Mouse (Mus musculus) embryonic facial prominence, embryonic 12.5 days (tissue): ENCODE measurements at regions not wholly inside any gene's neighbourhood (a gene's known extent, or its start where the extent isn't known, plus 50 kb on each side); places are given as distances from the start of the nearest gene placed in this dataset.
A peak's percentile ranks its signal among the peaks of the same experiment; 100 is the strongest.

ENCODE experiments used
- ATAC-seq: fragments of 200-750 bp; cut with Nextera tagmentation; 2 replicates; pipeline ENCODE4 v1.8.0; 2017; ENCODE audit not compliant: insufficient number of reproducible peaks, insufficient read depth, low FRiP score, low TSS enrichment
- H3K27ac ChIP-seq: fragments of 300-500 bp; sonication (generic); 2 replicates; pipeline ENCODE4 v1.5.1; 2016; ENCODE audit warnings: mild to moderate bottlenecking
- H3K27me3 ChIP-seq: fragments of 300-500 bp; sonication (generic); 2 replicates; pipeline ENCODE4 v1.6.1; 2016; ENCODE audit warnings: mild to moderate bottlenecking, moderate library complexity
- H3K36me3 ChIP-seq: fragments of 300-500 bp; sonication (generic); 2 replicates; pipeline ENCODE4 v1.6.1; 2016; ENCODE audit warnings: mild to moderate bottlenecking
- H3K4me1 ChIP-seq: fragments of 300-500 bp; sonication (generic); 2 replicates; pipeline ENCODE4 v1.6.1; 2016
- H3K4me2 ChIP-seq: fragments of 300-500 bp; sonication (generic); replicated peaks from 2 replicates; pipeline ENCODE4 v1.6.1; 2016; ENCODE audit warnings: mild to moderate bottlenecking, moderate library complexity
- H3K4me3 ChIP-seq: fragments of 300-500 bp; sonication (generic); 2 replicates; pipeline ENCODE4 v1.5.1; 2016; ENCODE audit warnings: mild to moderate bottlenecking
- H3K9ac ChIP-seq: fragments of 300-500 bp; sonication (generic); 2 replicates; pipeline ENCODE4 v1.6.1; 2016; ENCODE audit warnings: mild to moderate bottlenecking, moderate library complexity
- H3K9me3 ChIP-seq: fragments of 300-500 bp; sonication (generic); 2 replicates; pipeline ENCODE4 v1.6.1; 2016; ENCODE audit warnings: mild to moderate bottlenecking, moderate library complexity
- WGBS: fragments of 180-500 bp; shearing (Covaris S2); methylation state at CpG from one replicate; pipeline ENCODE4 v1.1.7; 2016; 5-methylcytosine and 5-hydroxymethylcytosine counted together

- H3K27ac ChIP-seq = no peak overlapping the region
- no peaks in the 10 kb centered on the region for H3K36me3 ChIP-seq
- H3K4me3 ChIP-seq = no peak overlapping the region
- ATAC-seq = no peak
- H3K9me3 ChIP-seq = no peaks in the 10 kb centered on the region
- H3K4me1 ChIP-seq = no peaks in the 10 kb centered on the region
- no peak overlapping the region for H3K9ac ChIP-seq
- H3K27me3 ChIP-seq = no peaks in the 10 kb centered on the region
- no peak overlapping the region for H3K4me2 ChIP-seq
- WGBS = 64% methylated on average over 4 of the region's 4 CpGs
These were observed 514.9 kb upstream of the Gm19410 start for GRCm38 (mm10) chr8:35250641-35251040.

DNA sequence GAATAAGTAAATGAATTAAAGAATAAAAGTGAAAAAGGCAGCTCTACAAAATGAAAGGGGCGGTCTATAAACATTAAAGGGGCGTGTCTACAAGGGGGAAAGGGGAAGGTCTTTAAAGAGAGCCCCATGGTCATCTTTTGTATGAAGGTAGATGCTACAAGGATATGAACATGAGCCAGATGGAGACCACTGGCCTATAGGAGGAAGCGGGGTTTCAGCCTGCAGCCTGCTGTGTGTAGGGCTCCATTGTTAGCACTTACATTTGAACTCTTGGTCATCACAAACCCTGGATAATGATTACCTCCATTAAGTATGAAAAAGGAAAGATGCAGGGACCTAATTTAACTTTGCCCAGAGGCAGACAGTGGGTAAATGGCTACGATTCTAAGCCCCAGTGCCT lies 511.6 kb upstream of the Gm19410 start:
- no peaks in the 10 kb centered on the region for H3K36me3 ChIP-seq
- ATAC-seq = no peak
- H3K9me3 ChIP-seq = no peaks in the 10 kb centered on the region
- no peak overlapping the region for H3K27ac ChIP-seq
- H3K4me1 ChIP-seq = no peaks in the 10 kb centered on the region
- H3K9ac ChIP-seq = no peak overlapping the region
- H3K4me2 ChIP-seq = no peak overlapping the region
- 81% methylated on average over 4 of the region's 4 CpGs for WGBS
- no peaks in the 10 kb centered on the region for H3K27me3 ChIP-seq
- H3K4me3 ChIP-seq = no peak overlapping the region

- Histone ChIP-seq H3K9ac (no peak overlapping the region), H3K9me3 (no peaks in the 10 kb centered on the region), H3K4me1 (no peaks in the 10 kb centered on the region), H3K36me3 (no peaks in the 10 kb centered on the region), H3K4me3 (no peak overlapping the region), H3K27ac (no peak overlapping the region), H3K4me2 (no peak overlapping the region), H3K27me3 (no peaks in the 10 kb centered on the region)
- 81% methylated on average over 2 of the region's 2 CpGs for WGBS
- no peak for ATAC-seq
These were observed 510.3 kb upstream of the Gm19410 start for GRCm38 (mm10) chr8:35255327-35255726.

- H3K27ac ChIP-seq = no peak overlapping the region
- H3K4me1 ChIP-seq = no peaks in the 10 kb centered on the region
- no peak for ATAC-seq
- H3K36me3 ChIP-seq = no peaks in the 10 kb centered on the region
- no peak overlapping the region for H3K4me2 ChIP-seq
- no peak overlapping the region for H3K9ac ChIP-seq
- H3K9me3 ChIP-seq = no peaks in the 10 kb centered on the region
- WGBS = 46% methylated on average over 4 of the region's 4 CpGs
- H3K4me3 ChIP-seq = no peak overlapping the region
- no peaks in the 10 kb centered on the region for H3K27me3 ChIP-seq
These were observed 508.6 kb upstream of the Gm19410 start for GRCm38 (mm10) chr8:35256958-35257357.

GRCm38 (mm10) chr8:35268221-35268620 lies 497.4 kb upstream of the Gm19410 start:
- no peaks in the 10 kb centered on the region for H3K27me3 ChIP-seq
- H3K36me3 ChIP-seq = no peaks in the 10 kb centered on the region
- no peak overlapping the region for H3K9ac ChIP-seq
- ATAC-seq = peak; percentile 47; the same call in 1 of the 2 replicates
- H3K4me3 ChIP-seq = no peak overlapping the region
- peak overlapping the region; percentile 52 for H3K27ac ChIP-seq
- no peak overlapping the region for H3K4me2 ChIP-seq
- H3K4me1 ChIP-seq = 0 out of 2 replicates have a peak, but pooled peaks cover 5% of the 10 kb centered on the region
- H3K9me3 ChIP-seq = no peaks in the 10 kb centered on the region
- 25% methylated on average over 5 of the region's 5 CpGs for WGBS

GRCm38 (mm10) chr8:35268986-35269385 lies 496.6 kb upstream of the Gm19410 start:
- 100% methylated on average over 2 of the region's 2 CpGs for WGBS
- H3K27me3 ChIP-seq = no peaks in the 10 kb centered on the region
- H3K4me2 ChIP-seq = no peak overlapping the region
- 0 out of 2 replicates have a peak, but pooled peaks cover 5% of the 10 kb centered on the region for H3K4me1 ChIP-seq
- no peak for ATAC-seq
- H3K27ac ChIP-seq = 0 out of 2 replicates have a peak overlapping the region, but pooled peaks have one; percentile 41
- no peak overlapping the region for H3K9ac ChIP-seq
- no peaks in the 10 kb centered on the region for H3K9me3 ChIP-seq
- no peaks in the 10 kb centered on the region for H3K36me3 ChIP-seq
- no peak overlapping the region for H3K4me3 ChIP-seq

DNA sequence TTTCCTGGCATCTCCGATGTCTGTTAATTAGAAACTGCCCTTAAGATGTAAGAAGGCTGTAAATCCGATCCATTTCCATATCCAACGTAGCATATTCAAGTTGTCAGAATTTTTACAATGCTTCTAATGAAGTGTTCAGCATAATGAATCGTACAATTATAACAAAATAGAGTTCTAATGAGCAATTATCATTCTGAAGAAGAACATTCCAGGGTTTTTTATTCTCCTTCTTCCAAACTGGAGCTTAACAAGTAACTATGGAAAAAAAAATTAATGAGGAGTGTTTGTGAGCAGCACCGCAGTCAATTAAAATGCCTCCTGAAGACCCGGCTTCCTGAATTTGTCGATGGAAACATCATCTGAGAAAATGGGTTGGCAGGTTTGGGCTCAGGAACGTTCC lies 489.6 kb upstream of the Gm19410 start:
- H3K9ac ChIP-seq = no peak overlapping the region; the same call in 1 of the 2 replicates
- no peaks in the 10 kb centered on the region for H3K36me3 ChIP-seq
- no peak overlapping the region for H3K4me3 ChIP-seq
- H3K4me1 ChIP-seq = no peaks in the 10 kb centered on the region
- H3K27ac ChIP-seq = no peak overlapping the region
- H3K4me2 ChIP-seq = no peak overlapping the region
- 66% methylated on average over 8 of the region's 8 CpGs for WGBS
- H3K9me3 ChIP-seq = no peaks in the 10 kb centered on the region
- no peaks in the 10 kb centered on the region for H3K27me3 ChIP-seq
- no peak for ATAC-seq

DNA sequence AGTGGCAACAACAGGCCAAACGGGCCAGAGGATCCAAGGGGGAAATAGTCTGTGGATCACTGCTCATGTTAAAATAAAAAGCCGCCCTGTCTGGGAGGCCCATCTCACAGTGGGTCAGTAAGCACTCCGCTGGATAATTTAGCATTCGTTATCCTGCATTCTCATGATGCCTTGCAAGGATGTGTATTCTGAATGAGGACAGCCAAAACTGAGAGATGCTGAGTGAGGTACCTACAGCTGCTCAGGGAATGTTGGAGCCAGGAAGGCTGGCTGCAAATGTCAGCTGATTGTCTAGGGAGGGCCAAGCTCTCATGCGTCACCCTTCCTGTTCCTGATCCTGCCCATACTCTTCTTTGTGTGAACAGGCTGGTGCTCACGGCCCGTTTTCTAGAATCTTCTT lies 489.1 kb upstream of the Gm19410 start:
- Histone ChIP-seq H3K9ac (no peak overlapping the region; the same call in 1 of the 2 replicates), H3K36me3 (no peaks in the 10 kb centered on the region), H3K4me2 (no peak overlapping the region), H3K9me3 (no peaks in the 10 kb centered on the region), H3K27ac (no peak overlapping the region), H3K27me3 (no peaks in the 10 kb centered on the region), H3K4me1 (no peaks in the 10 kb centered on the region), H3K4me3 (no peak overlapping the region)
- no peak for ATAC-seq
- 73% methylated on average over 7 of the region's 7 CpGs for WGBS

DNA sequence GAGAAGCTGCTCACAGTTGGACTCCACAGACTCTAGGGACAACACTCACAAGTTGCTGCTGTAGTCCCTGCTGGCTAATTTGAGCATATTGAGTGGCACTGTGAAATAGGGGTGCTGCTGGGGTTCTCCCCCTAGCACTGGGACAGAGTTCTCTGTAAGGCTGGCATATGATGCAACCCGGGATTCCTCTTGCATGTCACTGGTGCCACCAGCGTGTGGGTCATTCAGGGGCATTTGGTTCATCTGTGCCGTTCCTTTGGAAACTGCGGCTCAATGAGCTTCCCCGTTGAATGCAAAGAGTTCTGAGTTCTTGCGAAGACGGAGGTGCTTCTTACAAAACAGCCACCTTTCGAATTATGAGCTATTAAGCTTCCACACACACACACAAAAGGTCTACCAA lies 486.6 kb upstream of the Gm19410 start:
- 91% methylated on average over 8 of the region's 8 CpGs for WGBS

DNA sequence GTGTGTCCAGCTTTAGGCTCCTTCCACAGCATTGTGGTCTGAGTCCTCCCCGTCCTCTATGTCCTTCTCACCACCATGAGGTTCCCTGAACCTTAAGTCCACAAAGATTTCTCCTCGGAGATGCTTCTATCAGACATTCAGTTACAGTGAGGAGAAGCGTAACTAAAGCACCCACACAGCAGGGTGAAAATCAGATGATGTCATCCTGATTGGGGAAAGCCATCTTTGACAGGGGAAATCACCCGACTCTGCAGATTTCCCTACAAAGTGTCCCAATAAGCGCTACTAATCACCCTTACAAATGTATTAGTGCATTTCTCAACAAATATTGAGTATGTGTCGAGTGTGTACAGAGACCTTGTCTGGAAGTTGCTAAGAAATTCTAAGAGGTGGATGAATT lies 484.8 kb upstream of the Gm19410 start:
- no peaks in the 10 kb centered on the region for H3K4me1 ChIP-seq
- H3K27ac ChIP-seq = no peak overlapping the region
- no peak overlapping the region for H3K4me2 ChIP-seq
- no peaks in the 10 kb centered on the region for H3K9me3 ChIP-seq
- no peaks in the 10 kb centered on the region for H3K27me3 ChIP-seq
- 89% methylated on average over 6 of the region's 6 CpGs for WGBS
- no peak overlapping the region for H3K4me3 ChIP-seq
- H3K36me3 ChIP-seq = no peaks in the 10 kb centered on the region
- no peak overlapping the region for H3K9ac ChIP-seq
- ATAC-seq = no peak

More for the DNA sequence above, 486.6 kb upstream of the Gm19410 start:
- no peaks in the 10 kb centered on the region for H3K4me1 ChIP-seq
- H3K27ac ChIP-seq = no peak overlapping the region
- H3K9ac ChIP-seq = no peak overlapping the region
- no peak overlapping the region for H3K4me2 ChIP-seq
- ATAC-seq = no peak
- no peaks in the 10 kb centered on the region for H3K36me3 ChIP-seq
- H3K9me3 ChIP-seq = no peaks in the 10 kb centered on the region
- no peak overlapping the region for H3K4me3 ChIP-seq
- H3K27me3 ChIP-seq = no peaks in the 10 kb centered on the region

GRCm38 (mm10) chr8:35283366-35283765 lies 482.2 kb upstream of the Gm19410 start:
- H3K9ac ChIP-seq = no peak overlapping the region
- no peaks in the 10 kb centered on the region for H3K9me3 ChIP-seq
- H3K36me3 ChIP-seq = no peaks in the 10 kb centered on the region
- H3K4me3 ChIP-seq = no peak overlapping the region
- 88% methylated on average over 9 of the region's 9 CpGs for WGBS
- no peaks in the 10 kb centered on the region for H3K4me1 ChIP-seq
- H3K27me3 ChIP-seq = no peaks in the 10 kb centered on the region
- H3K4me2 ChIP-seq = no peak overlapping the region
- ATAC-seq = no peak
- no peak overlapping the region for H3K27ac ChIP-seq

DNA sequence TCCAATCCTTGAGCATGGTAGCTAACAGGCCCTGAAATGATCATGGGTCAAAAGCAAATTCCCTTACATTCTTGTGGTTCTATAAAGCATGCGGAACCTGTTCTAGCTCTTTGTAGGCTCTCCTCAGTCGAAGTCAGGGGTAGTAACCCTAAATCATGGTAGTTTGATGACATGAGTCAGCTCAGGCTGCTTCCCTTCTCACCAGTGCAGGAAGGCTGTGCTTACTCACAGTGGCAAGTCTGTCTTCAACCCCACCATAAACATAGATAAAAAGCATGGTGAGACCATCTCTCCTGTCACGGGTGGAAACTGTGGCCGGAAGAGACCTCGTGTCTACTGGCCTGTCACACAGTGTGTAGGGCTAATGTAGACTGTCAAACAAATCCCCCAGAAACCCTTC lies 476.6 kb upstream of the Gm19410 start:
- ATAC-seq = no peak
- no peak overlapping the region for H3K27ac ChIP-seq
- WGBS = 68% methylated on average over 5 of the region's 5 CpGs

GRCm38 (mm10) chr8:35289967-35290366 lies 475.6 kb upstream of the Gm19410 start:
- no peaks in the 10 kb centered on the region for H3K27me3 ChIP-seq
- H3K4me3 ChIP-seq = no peak overlapping the region
- H3K9me3 ChIP-seq = no peaks in the 10 kb centered on the region
- H3K4me1 ChIP-seq = 0 out of 2 replicates have a peak, but pooled peaks cover 7% of the 10 kb centered on the region
- H3K4me2 ChIP-seq = no peak overlapping the region
- no peak overlapping the region for H3K9ac ChIP-seq
- no peaks in the 10 kb centered on the region for H3K36me3 ChIP-seq
- 71% methylated on average over 4 of the region's 4 CpGs for WGBS
- no peak for ATAC-seq
- H3K27ac ChIP-seq = no peak overlapping the region

More for the DNA sequence above, 476.6 kb upstream of the Gm19410 start:
- H3K4me3 ChIP-seq = no peak overlapping the region
- H3K27me3 ChIP-seq = no peaks in the 10 kb centered on the region
- 0 out of 2 replicates have a peak, but pooled peaks cover 7% of the 10 kb centered on the region for H3K4me1 ChIP-seq
- H3K4me2 ChIP-seq = no peak overlapping the region
- H3K36me3 ChIP-seq = no peaks in the 10 kb centered on the region
- H3K9me3 ChIP-seq = no peaks in the 10 kb centered on the region
- H3K9ac ChIP-seq = no peak overlapping the region
